Mouse (Mus musculus) olfactory bulb, adult 2 months (tissue): ENCODE data around the gene Agpat1.

Source experiments
- CTCF ChIP-seq: fragments of 200-500 bp; IDR thresholded peaks from 2 replicates; pipeline ENCODE4 v1.5.1; 2012; ENCODE audit warnings: low read depth, mild to moderate bottlenecking, low read length, moderate library complexity; ENCODE audit not compliant: insufficient read depth
- POLR2A ChIP-seq: fragments of 200-500 bp; IDR thresholded peaks from 2 replicates; pipeline ENCODE4 v1.6.1; 2012; ENCODE audit warnings: mild to moderate bottlenecking, low read depth, low read length, moderate library complexity; ENCODE audit not compliant: insufficient read depth

GRCm38 (mm10) chr17:34652985-34653384, 48.9 kb downstream of the Agpat1 start:
- TF ChIP-seq CTCF (no peak), POLR2A (no peak)
